Mouse (Mus musculus) brain, embryonic 14.5 days (tissue): ENCODE measurements around the gene Frg2f1.

ENCODE experiments used
- CTCF ChIP-seq: fragments of 200-500 bp; IDR thresholded peaks from 2 replicates; pipeline ENCODE4 v1.5.1; 2012; ENCODE audit warnings: inconsistent platforms, mild to moderate bottlenecking, moderate library complexity, borderline replicate concordance; ENCODE audit not compliant: insufficient read depth, insufficient read length; ENCODE audit errors: extremely low read depth
- POLR2A ChIP-seq: fragments of 200-500 bp; IDR thresholded peaks from 2 replicates; pipeline ENCODE4 v1.6.1; 2012; ENCODE audit warnings: mild to moderate bottlenecking, inconsistent platforms, borderline replicate concordance; ENCODE audit not compliant: poor library complexity, insufficient read depth, insufficient read length, severe bottlenecking; ENCODE audit errors: extremely low read depth

GRCm38 (mm10) chr4:119492291-119492932 lies 46.9 kb downstream of the Frg2f1 start, which contains the start of gene Rimkla:
- TF ChIP-seq CTCF: no peak
- TF ChIP-seq POLR2A: peak; percentile 68
